Mouse (Mus musculus) lung, embryonic 16.5 days (tissue): Measurements from ENCODE around the gene Irgq. TPM values are rescaled to one million over a fixed set of nuclear protein-coding genes. Genes with fewer than 3 reads are reported as not detected.
A peak's percentile ranks its signal among the peaks of the same experiment; 100 is the strongest.

Experiments
- ATAC-seq: fragments of 200-750 bp; cut with Nextera tagmentation; 2 replicates; pipeline ENCODE4 v1.8.0; 2017; ENCODE audit warnings: low read depth, mild to moderate bottlenecking, moderate library complexity
- H3K27ac ChIP-seq: fragments of 300-500 bp; sonication (generic); 2 replicates; pipeline ENCODE4 v1.5.1; 2014; ENCODE audit warnings: mild to moderate bottlenecking, control low read depth, low read length
- H3K27me3 ChIP-seq: fragments of 300-500 bp; sonication (generic); 2 replicates; pipeline ENCODE4 v1.6.1; 2014; ENCODE audit warnings: low read depth, low read length, mixed read lengths; ENCODE audit not compliant: control insufficient read depth, insufficient read depth
- H3K36me3 ChIP-seq: fragments of 300-500 bp; sonication (generic); 2 replicates; pipeline ENCODE4 v1.6.1; 2014; ENCODE audit warnings: low read length; ENCODE audit not compliant: control insufficient read depth, insufficient read depth
- H3K4me1 ChIP-seq: fragments of 300-500 bp; sonication (generic); replicated peaks from 2 replicates; pipeline ENCODE4 v1.6.1; 2014; ENCODE audit warnings: low read length, mixed read lengths; ENCODE audit not compliant: control insufficient read depth, insufficient read depth
- H3K4me2 ChIP-seq: fragments of 300-500 bp; sonication (generic); 2 replicates; pipeline ENCODE4 v1.6.1; 2014; ENCODE audit warnings: low read depth, low read length, control low read depth
- H3K4me3 ChIP-seq: fragments of 300-500 bp; sonication (generic); 2 replicates; pipeline ENCODE4 v1.5.1; 2014; ENCODE audit warnings: mild to moderate bottlenecking, low read length, control low read depth
- H3K9ac ChIP-seq: fragments of 300-500 bp; sonication (generic); 2 replicates; pipeline ENCODE4 v1.6.1; 2014; ENCODE audit warnings: low read length, control low read depth
- H3K9me3 ChIP-seq: fragments of 300-500 bp; sonication (generic); 2 replicates; pipeline ENCODE4 v1.6.1; 2016; ENCODE audit warnings: low read length; ENCODE audit not compliant: control insufficient read depth
- WGBS: fragments of 180-500 bp; shearing (Covaris S2); extraction: QIAGEN DNeasy Blood & Tissue Kit; methylation state at CpG from one replicate; pipeline ENCODE4 v1.1.7; 2014; 5-methylcytosine and 5-hydroxymethylcytosine counted together
- polyA plus RNA-seq: library from polyadenylated mRNA; unstranded; fragments of >200 nt; fragmentation: Nextera tagmentation; extraction: Ambion mirVana; gene quantifications from 2 replicates; pipeline ENCODE4 v1.2.1, GENCODE M21; 2015

The Irgq gene
- polyA plus RNA-seq, 1 experiment from 2014 or later = 5.6 TPM

DNA sequence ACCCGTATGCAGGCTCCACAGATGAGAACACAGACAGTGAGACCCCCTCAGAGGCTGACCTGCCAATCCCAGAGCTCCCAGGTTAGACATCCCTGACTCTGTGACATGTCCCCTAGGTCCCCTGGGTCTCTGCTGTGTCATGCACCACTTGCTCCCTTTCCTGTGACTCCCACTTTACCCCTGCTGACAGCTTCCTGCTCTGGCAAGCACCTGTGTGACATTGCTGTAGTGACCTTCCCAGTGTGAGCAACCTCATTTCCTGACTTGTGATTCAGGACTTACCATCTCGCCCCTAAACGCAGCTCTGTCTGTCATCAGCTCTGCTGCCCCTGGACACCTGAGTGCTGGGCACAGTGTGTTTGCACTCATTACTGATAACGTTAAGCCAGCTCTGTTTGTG, 40.6 kb downstream of the Irgq start:
- 62% methylated on average over 4 of the region's 4 CpGs for WGBS
- H3K9ac ChIP-seq = no peak overlapping the region
- no peak for ATAC-seq
- H3K27me3 ChIP-seq = no peaks in the 10 kb centered on the region
- no peak overlapping the region for H3K27ac ChIP-seq
- no peaks in the 10 kb centered on the region for H3K9me3 ChIP-seq
- no peak overlapping the region for H3K4me2 ChIP-seq
- no peak overlapping the region for H3K4me3 ChIP-seq
- peaks cover 21% of the 10 kb centered on the region for H3K36me3 ChIP-seq
- no peaks in the 10 kb centered on the region for H3K4me1 ChIP-seq

GRCm38 (mm10) chr7:24572455-24572854, 42.0 kb downstream of the Irgq start:
- H3K9ac ChIP-seq = no peak overlapping the region
- H3K27me3 ChIP-seq = no peaks in the 10 kb centered on the region
- no peak overlapping the region for H3K4me2 ChIP-seq
- no peaks in the 10 kb centered on the region for H3K9me3 ChIP-seq
- no peak for ATAC-seq
- H3K4me3 ChIP-seq = no peak overlapping the region
- no peak overlapping the region for H3K27ac ChIP-seq
- H3K36me3 ChIP-seq = peaks cover 11% of the 10 kb centered on the region
- H3K4me1 ChIP-seq = no peaks in the 10 kb centered on the region
- 54% methylated on average over 5 of the region's 5 CpGs for WGBS

DNA sequence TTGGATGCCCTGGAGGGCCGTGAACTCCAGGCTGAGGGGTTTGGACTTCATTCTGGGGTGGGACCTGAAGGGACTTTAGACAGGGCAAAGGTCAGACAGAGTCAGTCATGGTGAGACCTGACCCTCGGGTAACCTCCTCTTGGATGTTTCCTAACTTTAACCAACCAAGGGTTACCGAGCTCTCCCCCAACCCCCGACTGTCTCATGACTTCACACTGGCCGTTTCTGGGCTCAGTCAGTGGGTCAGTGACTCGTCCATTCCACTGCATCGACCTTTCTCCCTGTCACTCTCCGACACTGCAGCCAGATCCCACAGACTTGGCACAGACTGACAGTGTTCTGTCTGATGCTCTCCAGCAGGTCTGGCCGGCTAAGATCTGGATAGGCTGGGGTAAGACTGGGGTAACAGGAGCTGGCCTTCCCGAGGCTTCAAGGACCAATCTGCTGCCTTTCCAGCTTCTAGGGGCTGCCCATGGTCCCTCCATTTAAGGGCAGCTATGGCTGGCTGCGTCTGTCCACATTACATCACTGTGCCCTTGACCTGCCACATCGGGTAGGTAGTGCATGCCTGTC, 43.8 kb downstream of the Irgq start:
- H3K36me3 ChIP-seq = peaks cover 3% of the 10 kb centered on the region; the same call in 1 of the 2 replicates
- H3K9ac ChIP-seq = no peak overlapping the region
- ATAC-seq = peak; percentile 33; the same call in 1 of the 2 replicates
- H3K4me3 ChIP-seq = no peak overlapping the region
- H3K27me3 ChIP-seq = no peaks in the 10 kb centered on the region
- no peaks in the 10 kb centered on the region for H3K9me3 ChIP-seq
- no peaks in the 10 kb centered on the region for H3K4me1 ChIP-seq
- WGBS = 47% methylated on average over 12 of the region's 12 CpGs
- no peak overlapping the region for H3K4me2 ChIP-seq
- H3K27ac ChIP-seq = no peak overlapping the region

GRCm38 (mm10) chr7:24577811-24578210, 47.3 kb downstream of the Irgq start:
- Histone ChIP-seq H3K27me3 (no peaks in the 10 kb centered on the region), H3K4me1 (no peaks in the 10 kb centered on the region), H3K4me2 (no peak overlapping the region), H3K27ac (no peak overlapping the region), H3K9me3 (no peaks in the 10 kb centered on the region), H3K9ac (no peak overlapping the region), H3K4me3 (no peak overlapping the region), H3K36me3 (no peaks in the 10 kb centered on the region)
- no peak for ATAC-seq
- WGBS = 89% methylated on average over 10 of the region's 10 CpGs

GRCm38 (mm10) chr7:24584876-24585275, 54.4 kb downstream of the Irgq start:
- Histone ChIP-seq H3K4me3 (no peak overlapping the region), H3K4me2 (no peak overlapping the region), H3K27ac (no peak overlapping the region), H3K9ac (no peak overlapping the region), H3K4me1 (peaks cover 13% of the 10 kb centered on the region), H3K27me3 (peaks cover 22% of the 10 kb centered on the region), H3K36me3 (no peaks in the 10 kb centered on the region), H3K9me3 (no peaks in the 10 kb centered on the region)
- ATAC-seq = no peak
- WGBS = 84% methylated on average over 6 of the region's 6 CpGs

DNA sequence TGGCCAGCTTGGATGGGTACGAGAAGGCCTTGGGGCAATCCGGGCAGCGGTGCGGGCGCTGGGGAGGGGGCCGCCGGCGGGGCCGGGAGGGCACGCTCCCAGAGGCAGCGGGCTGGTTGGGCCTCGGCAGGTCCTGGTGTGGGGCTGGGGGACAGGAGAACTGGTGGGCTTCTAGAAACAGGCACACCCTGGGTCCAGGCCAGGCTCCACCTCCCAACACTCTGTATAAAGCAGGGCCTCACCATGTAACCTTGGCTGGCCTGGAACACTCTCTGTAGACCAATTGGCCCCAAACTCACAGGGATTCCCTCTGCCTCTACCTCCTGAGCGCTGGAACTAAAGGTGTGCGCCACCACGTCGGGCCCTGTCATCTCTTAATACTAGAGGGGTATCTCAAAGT, 55.5 kb downstream of the Irgq start:
- Histone ChIP-seq H3K4me3 (no peak overlapping the region), H3K9me3 (no peaks in the 10 kb centered on the region), H3K4me2 (no peak overlapping the region), H3K9ac (no peak overlapping the region), H3K27ac (no peak overlapping the region), H3K4me1 (peaks cover 13% of the 10 kb centered on the region), H3K27me3 (peaks cover 22% of the 10 kb centered on the region), H3K36me3 (no peaks in the 10 kb centered on the region)
- ATAC-seq = no peak
- WGBS = 39% methylated on average over 16 of the region's 16 CpGs

GRCm38 (mm10) chr7:24586828-24587227, 56.3 kb downstream of the Irgq start:
- whole genome bisulfite sequencing = 10% methylated on average over 8 of the region's 8 CpGs
- H3K27ac ChIP-seq = no peak overlapping the region

DNA sequence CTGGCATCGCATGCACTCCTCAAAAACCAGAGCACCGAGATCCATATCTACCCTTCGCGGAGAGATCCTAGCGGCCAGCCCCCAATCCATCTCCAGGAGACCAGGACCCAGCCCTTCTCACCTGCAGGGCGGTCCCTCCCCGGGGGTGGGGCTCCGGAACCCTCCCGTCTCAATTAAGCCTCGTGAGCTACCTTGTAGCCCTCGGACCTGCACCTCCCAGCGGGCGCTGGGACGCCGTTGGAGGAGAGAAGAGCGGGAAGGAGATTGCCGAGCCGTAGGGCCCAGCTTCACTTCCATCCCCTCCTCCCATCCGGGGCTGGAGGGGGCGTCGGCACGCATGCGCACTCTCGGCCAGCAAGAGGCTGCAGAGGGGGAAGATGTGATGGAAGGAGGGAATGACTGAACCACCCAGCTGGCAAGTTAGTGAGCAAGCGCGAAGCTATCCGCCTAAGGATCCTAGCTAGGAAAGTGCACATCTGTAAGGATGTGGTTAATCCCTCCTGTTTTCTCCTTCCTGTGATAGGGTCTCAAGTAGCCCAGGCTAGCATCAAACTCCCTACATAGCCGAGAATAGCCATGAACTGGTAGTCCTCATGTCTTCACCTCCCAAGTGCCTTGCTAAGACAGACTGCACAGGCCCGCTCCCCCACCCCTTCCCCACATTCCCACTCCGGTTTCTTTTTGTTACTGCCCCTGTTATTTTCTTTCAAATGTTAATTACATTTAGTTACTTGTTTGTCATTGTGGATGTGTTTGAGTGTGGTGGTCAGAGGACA, 57.0 kb downstream of the Irgq start, which contains the start of the genes Ethe1 and Zfp575:
TSS of gene Ethe1 (plus strand) at position 214 of the 776 bp plus-strand sequence.
TSS of gene Zfp575 (minus strand) at position 312 of the 776 bp plus-strand sequence.
- Histone ChIP-seq H3K4me3 (peak within 1 kb of the TSS; percentile 60), H3K9me3 (no peaks in the 10 kb centered on the region), H3K36me3 (no peaks in the 10 kb centered on the region), H3K4me1 (peaks cover 13% of the 10 kb centered on the region), H3K9ac (peak within 1 kb of the TSS; percentile 74), H3K27me3 (peaks cover 22% of the 10 kb centered on the region), H3K27ac (peak within 1 kb of the TSS; percentile 31; the same call in 1 of the 2 replicates), H3K4me2 (peak within 1 kb of the TSS; percentile 88)
- peak; percentile 66 for ATAC-seq
- 6% methylated on average over 30 of the region's 30 CpGs for WGBS

More at GRCm38 (mm10) chr7:24586828-24587227, 56.3 kb downstream of the Irgq start:
- Histone ChIP-seq H3K9me3 (no peaks in the 10 kb centered on the region), H3K4me2 (peak overlapping the region; percentile 88), H3K4me1 (peaks cover 13% of the 10 kb centered on the region), H3K9ac (peak overlapping the region; percentile 74), H3K4me3 (peak overlapping the region; percentile 60), H3K27me3 (peaks cover 22% of the 10 kb centered on the region), H3K36me3 (no peaks in the 10 kb centered on the region)
- ATAC-seq = peak; percentile 79
